Mouse (Mus musculus) subcutaneous adipose tissue, adult 2 months (tissue): ENCODE measurements around the gene Ube2k. TPM values are rescaled to one million over a fixed set of nuclear protein-coding genes. Genes with fewer than 3 reads are reported as not detected.

ENCODE experiments used
- polyA plus RNA-seq: library from polyadenylated mRNA; depleted of rRNA; stranded (reverse); fragments of >200 nt; gene quantifications from 2 replicates; pipeline ENCODE4 v1.2.3, GENCODE M21; 2012; ENCODE audit warnings: low replicate concordance; rRNA removed

Ube2k gene
- polyA plus RNA-seq = 20.4 and 32.3 TPM in 2 replicates

DNA sequence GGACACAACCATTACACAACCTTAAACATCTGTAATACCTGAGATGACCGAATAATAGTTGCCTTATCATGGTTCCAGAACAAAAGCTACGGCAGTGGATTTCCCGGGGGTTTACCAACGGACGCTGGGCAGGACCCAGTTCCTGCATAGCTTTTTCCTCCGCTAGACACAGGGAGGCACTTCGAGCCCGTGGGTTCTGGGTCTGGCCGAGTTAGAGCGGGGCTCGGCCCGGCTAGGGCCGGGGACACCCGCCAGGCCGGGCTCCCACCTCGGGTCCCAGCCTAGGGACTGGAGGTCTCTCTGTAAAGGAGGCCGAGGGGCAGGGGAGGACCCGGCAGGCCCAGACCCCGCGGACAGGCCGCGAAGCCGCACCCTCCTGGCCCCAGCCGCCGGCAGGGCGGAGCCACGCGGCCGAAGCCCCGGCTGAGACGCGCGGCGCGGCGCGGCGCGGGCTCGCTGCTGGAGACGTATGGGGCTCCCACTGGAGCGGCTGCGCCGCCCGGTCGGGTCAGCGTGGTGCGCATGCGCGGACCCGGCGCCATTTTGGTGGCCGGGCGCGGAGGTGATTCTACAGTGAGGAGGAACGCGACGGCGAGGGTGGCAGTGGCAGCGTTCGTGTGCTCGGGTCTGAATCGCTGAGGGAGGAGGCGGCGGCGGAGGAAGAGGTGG, at the start of gene Ube2k, which contains the start of gene Smim14:
TSS of gene Ube2k (plus strand) at position 483 of the 669 bp plus-strand sequence.
TSS of gene Smim14 (minus strand) at position 434 of the 669 bp plus-strand sequence.

DNA sequence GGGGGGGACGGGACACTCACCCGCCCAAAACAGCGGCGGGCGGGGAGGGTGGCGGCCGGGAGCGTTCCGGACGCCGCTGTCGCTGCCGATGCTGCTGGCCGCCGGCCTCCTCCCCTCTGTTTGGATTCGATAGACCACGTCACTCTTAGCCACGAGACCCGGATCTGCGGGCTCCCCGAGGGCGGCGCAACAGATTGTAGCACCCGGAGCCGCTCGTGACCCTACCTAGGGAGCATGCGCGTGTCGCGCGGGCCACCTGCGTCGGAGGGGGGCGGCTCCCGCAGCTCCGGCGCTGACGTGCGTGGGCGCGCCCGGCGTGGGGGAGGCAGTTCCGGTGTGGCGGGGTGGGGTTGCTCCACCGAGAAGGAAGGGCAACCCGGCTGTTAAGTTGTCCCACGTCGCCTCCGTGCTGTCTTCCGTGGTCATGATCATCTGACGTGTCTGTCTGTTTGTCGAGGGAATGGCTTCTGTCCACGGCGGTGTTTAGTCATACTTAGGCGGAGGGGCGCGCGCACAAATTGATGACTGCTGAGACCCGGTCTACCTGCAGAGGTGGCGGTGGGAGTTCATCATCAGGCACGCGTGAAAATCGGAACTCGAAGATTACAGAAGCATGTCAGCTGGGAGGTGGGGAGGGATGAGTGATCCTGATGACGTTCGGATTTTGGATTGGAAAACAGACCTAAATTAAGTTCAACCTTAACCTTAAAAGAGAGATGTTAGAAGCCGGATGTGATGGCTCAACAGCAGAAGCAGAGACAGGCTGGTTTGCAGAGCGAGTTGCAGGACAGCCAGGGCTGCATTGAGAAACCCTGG, 44.1 kb upstream of the Ube2k start, which contains the start of gene Gm43552:
TSS of gene Gm43552 (minus strand) at position 118 of the 816 bp plus-strand sequence.

Other genes with a start within 250 kb of the Ube2k start
- 17.9 and 25.0 TPM in 2 replicates for gene Rfc1, start 201.6 kb upstream of the Ube2k start, polyA plus RNA-seq
- gene Klb, start 188.9 kb upstream of the Ube2k start, polyA plus RNA-seq = 21.7 and 46.4 TPM in 2 replicates
- 310 and 522 TPM in 2 replicates for gene Rpl9, start 145.8 kb upstream of the Ube2k start, polyA plus RNA-seq
- 20.2 and 26.9 TPM in 2 replicates for gene Lias, start 145.7 kb upstream of the Ube2k start, polyA plus RNA-seq
- 25.7 and 30.3 TPM in 2 replicates for gene Ugdh, start 101.3 kb upstream of the Ube2k start, polyA plus RNA-seq
- gene Gm43552, start 44.4 kb upstream of the Ube2k start, polyA plus RNA-seq = not detected in 2 replicates
- 116 and 146 TPM in 2 replicates for gene Smim14, start within 50 bp of the Ube2k start, polyA plus RNA-seq
- 26.2 and 36.9 TPM in 2 replicates for gene Pds5a, start 161.0 kb downstream of the Ube2k start, polyA plus RNA-seq
- 2.0 and 6.2 TPM in 2 replicates for gene N4bp2, start 226.3 kb downstream of the Ube2k start, polyA plus RNA-seq